Mouse (Mus musculus) thymus, postnatal 10 days (tissue): ENCODE data around the gene Thap3.
"Not testable (repeated sequence)": the region's sequence is repeated elsewhere in the genome, so short reads cannot be mapped to it uniquely, and the experiment has no call there.

Source experiments
- DNase-seq, 2 experiments: peaks; one replicate each; pipeline ENCODE4 v3.0.0; 2021; ENCODE audit warnings: low spot score in 2 of 2

Gene Thap3

GRCm38 (mm10) chr4:151988342-151989109 is at the start of gene Thap3:
Gene Thap3 (minus strand): TSS chr4:151988997.
- DNase-seq: peak; percentile 79 to 82

- DNase-seq: no peak
Measured at GRCm38 (mm10) chr4:152038225-152038984, 49.6 kb upstream of the Thap3 start, which contains the start of gene Tas1r1. Gene Tas1r1 (minus strand): TSS chr4:152038568.

DNA sequence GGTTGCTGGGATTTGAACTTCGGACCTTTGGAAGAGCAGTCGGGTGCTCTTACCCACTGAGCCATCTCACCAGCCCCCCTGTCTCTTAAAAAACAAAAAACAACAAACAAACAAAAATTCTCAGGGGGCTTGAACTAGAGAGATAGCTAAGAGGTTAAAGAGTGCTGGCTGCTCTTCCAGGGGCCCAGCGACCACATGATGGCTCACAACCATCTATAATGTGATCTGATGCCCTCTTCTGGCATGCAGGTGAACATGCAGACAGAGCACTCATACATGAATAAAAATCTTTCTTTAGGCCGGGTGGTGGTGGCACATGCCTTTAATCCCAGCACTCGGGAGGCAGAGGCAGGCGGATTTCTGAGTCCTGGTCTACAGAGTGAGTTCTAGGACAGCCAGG is 47.7 kb upstream of the Thap3 start:
- DNase-seq: not testable (repeated sequence)

GRCm38 (mm10) chr4:152032922-152033321 is 44.1 kb upstream of the Thap3 start:
- no peak for DNase-seq

DNA sequence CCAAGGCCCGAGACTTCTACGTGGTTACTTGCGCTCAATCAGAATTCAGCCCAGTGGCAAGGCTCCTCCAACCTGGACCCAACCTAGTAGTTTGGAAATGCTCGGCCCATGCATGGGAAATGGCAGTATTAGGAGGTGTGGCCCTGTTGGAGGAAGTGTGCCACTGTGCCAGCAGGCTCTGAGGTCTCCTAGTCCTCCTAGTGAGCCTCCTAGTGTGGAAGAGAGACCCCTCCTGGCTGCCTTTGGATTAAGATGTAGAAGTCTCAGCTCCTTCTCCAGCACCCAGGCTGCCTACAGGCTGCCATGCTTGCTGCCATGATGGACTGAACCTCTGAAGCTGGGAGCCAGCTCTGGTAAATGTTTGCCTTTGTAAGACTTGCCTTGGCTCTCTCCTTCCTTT is 41.2 kb upstream of the Thap3 start:
- no peak for DNase-seq

DNA sequence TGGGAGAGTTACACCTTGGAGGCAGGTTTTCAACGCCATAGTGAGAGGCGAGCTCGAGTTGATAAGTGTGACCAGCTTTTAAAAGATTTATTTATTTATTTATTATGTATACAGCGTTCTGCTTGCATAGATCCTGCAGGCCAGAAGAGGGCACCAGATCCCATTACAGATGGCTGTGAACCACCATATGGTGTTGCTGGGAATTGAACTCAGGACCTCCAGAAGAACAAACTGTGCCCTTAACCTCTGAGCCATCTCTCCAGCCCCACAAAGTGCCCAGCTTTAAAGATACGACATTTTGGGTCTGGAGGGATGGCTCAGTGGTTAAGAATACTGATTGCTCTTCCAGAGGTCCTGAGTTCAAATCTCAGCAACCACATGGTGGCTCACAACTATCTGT is 40.3 kb upstream of the Thap3 start:
- DNase-seq: no peak

DNA sequence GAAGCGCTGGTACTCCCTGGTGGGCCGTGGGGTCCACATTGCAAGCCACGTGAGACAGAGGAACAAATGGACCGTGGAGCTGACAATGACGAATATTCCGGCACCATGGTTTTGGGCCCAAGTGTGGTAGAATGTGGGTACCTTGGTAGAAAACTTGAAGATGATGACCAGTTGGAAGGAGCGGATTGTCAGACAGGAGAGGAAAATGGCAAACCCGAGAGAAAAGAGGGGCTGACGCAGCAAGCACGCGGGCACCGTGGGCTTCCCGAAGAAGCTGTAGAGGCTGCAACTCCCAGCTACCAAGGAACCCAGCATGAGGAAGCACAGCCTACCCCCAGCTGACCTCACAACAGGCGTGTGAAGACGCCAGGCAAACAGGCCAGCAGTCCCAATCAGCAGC is 39.7 kb upstream of the Thap3 start:
- DNase-seq: no peak

- DNase-seq: peak; percentile 91 to 92
Measured at GRCm38 (mm10) chr4:152027524-152027923, 38.7 kb upstream of the Thap3 start, which contains the start of gene Zbtb48. Gene Zbtb48 (minus strand): TSS chr4:152027671.

- peak in 1 of 2 experiments; percentile 30 for DNase-seq
Measured at GRCm38 (mm10) chr4:152026751-152027508, 38.1 kb upstream of the Thap3 start.

DNA sequence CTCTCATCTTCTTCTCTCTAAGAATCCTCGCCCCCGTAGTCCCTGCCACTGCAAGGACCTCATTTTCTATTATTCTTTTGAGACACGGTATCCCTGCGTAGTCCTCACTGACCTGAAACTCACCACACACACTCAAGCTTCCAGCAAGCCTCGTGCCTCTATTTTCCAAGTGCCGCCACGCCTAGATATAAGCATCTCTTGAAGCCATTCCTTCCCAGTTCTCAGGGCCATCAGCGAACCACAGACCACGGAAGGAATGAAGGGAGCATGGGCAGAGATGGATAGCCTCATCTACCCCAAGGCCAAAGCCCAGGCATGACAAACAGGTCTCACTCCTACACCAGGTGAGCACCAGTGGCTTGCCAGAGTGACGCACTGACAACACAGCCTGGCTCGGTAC is 35.7 kb upstream of the Thap3 start:
- no peak for DNase-seq

GRCm38 (mm10) chr4:152022506-152022905 is 33.7 kb upstream of the Thap3 start:
- no peak for DNase-seq

- no peak for DNase-seq
Measured at GRCm38 (mm10) chr4:152021568-152022097, 32.8 kb upstream of the Thap3 start.

DNA sequence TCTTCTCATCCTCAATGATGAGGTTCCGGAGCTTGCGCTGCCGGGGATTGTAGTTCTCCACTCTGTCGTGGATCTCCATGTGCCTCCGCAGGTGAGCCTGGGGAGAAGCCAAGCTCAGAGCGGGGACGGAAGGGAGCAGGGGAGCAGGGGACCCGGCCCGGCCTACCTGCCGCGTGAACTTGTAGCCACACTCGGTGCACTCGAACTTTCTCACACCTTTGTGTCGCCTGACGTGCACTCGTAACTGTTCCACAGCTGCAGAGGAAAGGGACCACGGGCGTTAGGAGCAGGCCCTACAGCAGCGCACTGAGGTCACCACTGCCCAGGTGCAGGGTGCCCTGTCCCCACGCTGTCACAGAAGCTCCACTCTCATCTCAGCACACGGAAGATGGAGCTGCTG is 31.2 kb upstream of the Thap3 start:
- DNase-seq: no peak

DNA sequence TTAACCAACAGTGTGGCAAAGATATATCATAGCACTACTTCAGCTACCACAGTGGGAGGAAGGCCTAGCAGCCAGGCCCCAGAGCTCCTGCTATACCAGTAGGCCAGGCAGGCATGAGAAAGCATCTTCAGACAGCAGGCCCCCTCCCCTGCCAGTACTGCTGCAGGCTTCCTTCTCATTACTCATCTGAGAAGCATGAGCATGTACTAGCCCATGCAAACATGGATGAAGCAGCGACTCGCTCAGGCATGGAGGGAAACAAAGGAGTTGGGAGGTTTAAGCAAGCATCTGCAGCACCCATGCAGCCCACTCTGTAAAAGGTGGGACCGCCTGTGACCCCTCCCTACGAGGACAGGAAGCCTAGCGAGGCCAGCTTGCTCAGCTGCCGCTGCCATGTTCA is 30.3 kb upstream of the Thap3 start:
- DNase-seq: no peak

DNA sequence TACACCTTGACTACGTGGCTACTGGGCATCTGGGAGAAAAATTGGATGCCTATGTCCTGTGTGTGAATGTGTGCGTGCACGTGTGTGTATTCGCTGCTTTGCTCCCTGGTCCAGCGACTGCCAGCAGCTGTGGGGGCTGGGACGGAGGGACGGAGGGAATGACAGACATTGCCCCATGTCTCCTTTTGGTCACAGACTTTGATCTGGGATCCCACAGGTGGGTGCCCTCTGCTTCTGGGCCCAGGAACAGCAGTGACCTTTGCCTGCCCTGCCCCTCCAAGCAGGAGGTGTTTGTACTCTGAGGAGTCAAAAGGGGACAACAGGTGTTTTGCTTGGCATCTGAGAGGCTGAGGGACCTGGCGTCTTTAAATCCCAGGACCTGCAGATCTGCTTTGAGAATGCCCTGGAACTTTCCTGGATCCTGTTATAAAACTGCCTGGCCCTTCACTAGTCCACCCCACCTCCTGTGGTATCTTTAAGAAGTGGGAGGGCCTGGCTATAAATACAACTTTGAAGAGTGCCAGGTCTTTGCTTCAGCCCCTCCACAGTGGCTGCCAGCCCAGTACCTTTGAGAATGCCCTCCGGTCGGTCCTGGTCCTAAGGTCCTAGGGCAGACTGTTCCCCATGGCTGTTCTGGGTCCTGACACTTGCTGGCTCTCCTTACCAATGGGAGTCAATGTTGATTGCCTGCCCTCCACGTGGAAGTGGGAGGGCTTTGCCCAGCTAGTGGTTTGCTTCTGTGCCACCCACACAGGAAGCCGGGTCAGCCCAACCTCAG is 24.4 kb upstream of the Thap3 start:
- DNase-seq: no peak

GRCm38 (mm10) chr4:152012109-152012508 is 23.3 kb upstream of the Thap3 start:
- no peak for DNase-seq

DNA sequence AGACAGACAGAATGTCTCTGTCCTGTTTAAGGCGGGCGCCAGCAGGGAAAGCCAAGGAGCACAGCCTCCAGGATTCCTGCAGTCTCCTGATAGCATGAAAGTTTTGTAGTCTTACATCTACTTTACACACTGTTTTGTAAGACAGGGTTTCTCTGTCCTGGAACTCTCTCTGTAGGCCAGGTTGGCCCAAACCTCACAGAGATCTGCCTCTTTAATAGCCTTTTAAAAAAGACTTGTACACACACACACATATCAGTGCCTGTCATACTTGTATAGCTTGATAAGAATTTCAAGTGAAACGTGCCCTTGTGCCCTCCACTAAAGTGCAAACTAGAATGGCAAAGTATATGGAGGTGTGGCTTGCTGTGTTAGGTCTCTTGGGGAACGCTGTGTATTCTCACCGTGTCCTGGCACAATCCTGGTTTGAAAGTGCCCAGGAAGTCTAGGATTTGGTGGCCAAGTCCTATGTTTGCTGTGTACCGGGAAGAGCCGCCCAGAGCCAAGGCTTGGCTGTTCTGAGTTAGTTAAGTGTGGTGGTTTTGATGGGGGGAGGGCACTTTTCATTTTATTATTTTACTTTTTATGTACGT is 22.5 kb upstream of the Thap3 start:
- DNase-seq: no peak

GRCm38 (mm10) chr4:152010707-152011134 is 21.9 kb upstream of the Thap3 start:
- DNase-seq: no peak

DNA sequence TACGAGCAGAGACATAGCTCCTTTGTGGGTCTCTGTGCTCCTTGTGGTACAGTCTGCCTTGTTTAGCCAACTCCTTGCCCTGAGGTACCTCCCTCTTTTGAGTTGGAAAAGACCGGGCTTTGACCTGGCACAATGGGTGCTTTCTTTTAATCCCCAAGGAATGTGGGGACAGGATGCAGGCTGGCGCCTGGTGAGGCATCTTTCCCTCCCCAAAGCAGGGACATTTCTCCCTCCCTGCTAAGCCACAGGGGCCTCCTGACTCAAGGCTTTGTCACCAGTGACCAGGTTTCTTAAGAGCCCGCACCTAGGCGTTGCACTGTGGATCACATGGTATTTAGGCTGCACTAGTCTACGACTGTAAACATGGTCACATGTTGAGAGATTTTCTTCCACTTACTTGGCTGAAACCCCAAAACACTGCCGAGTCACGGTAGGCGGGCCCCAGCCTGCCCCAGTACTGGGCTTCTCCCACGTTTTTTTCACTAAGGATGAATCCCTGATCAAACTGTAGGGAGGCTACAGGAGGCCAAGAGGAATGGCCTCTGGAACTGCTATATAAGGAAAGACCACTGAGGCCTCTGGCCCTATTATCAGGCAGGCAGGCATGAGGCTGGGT is 21.4 kb upstream of the Thap3 start:
- no peak for DNase-seq
